Mouse (Mus musculus): Measurements from ENCODE around the gene Itgb1bp2. TPM values are rescaled to one million over a fixed set of nuclear protein-coding genes. Genes with fewer than 3 reads are reported as not detected.
"Not testable (repeated sequence)": the region's sequence is repeated elsewhere in the genome, so short reads cannot be mapped to it uniquely, and the experiment has no call there.

Gene Itgb1bp2
- total and polyA plus RNA-seq, 3 experiments: 1.3 to 1.6 (median 1.4) TPM

DNA sequence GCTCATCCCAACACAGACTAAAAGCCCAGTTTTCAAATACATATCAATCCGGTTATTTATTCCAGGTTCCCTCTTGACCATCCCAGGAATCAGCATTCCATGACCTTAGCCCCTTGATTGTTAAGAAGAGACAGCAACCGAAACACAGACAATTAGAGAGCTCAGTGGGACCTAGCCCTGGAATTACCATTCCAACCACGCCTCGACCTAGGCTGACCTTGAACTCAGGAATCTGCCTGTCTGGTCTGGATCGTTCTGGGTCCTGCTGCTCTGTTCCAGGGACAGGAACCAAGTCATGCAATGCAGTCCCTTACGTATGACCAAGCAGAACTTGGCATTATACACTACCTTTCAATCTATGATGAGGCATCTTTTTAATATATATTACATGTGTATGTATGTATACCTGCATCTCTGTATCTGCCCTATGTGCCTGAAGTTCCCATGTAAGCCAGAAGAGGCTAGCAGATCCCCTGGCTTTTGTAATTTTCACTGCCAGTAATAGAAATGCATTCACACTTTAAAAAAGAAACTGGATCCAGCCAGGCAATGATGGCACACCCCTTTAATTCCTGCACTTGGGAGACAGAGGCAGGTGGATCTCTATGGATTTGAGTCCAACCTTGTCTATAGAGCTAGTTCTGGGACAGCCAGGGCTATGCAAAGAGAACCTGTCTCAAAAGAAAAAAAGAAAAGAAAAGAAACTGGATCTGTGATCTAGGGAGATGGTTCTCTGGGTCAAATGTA is 32.9 kb downstream of the Itgb1bp2 start:
- Histone ChIP-seq H3K36me3 (replicated peaks in 1 of 2; ENCODE audit: control insufficient read depth in 1 of 2, insufficient read depth in 1 of 2, low read length in 1 of 2) (peaks cover 4 to 27% of the 10 kb centered on the region in 2 experiments), H3K4me2 (ENCODE audit: insufficient read depth, low read depth, poor library complexity, severe bottlenecking) (no peak overlapping the region), H3K79me2 (replicated peaks; ENCODE audit: control insufficient read depth, extremely low read depth, insufficient read depth, poor library complexity, severe bottlenecking) (no peaks in the 10 kb centered on the region), H3K4me3 (replicated peaks in 1 of 3; ENCODE audit: low read depth in 2 of 3, low read length in 2 of 3, poor library complexity in 1 of 3) (no peak overlapping the region), H3K9me3 (replicated peaks; ENCODE audit: low read length) (no peaks in the 10 kb centered on the region), H3K4me1 (ENCODE audit: control insufficient read depth in 1 of 2, insufficient read depth in 2 of 2) (no peaks in the 10 kb centered on the region), H3K27me3 (replicated peaks) (no peaks in the 10 kb centered on the region), H3K27ac (ENCODE audit: insufficient read depth, low read depth) (no peak overlapping the region), H3K9ac (ENCODE audit: insufficient read depth, low read depth) (no peak overlapping the region)
- no peak for TF ChIP-seq ETS1 (conservative IDR thresholded peaks at IDR 0.05; ENCODE audit: low read depth, low read length)
- no peak for TF ChIP-seq RAD21 (IDR thresholded peaks at IDR 0.05; ENCODE audit: low read depth, low read length)
- no peak for TF ChIP-seq UBTF (IDR thresholded peaks at IDR 0.05; ENCODE audit: low read depth, low read length)
- TF ChIP-seq MAFK (IDR thresholded peaks at IDR 0.05; ENCODE audit: insufficient replicate concordance, low read length): no peak
- TF ChIP-seq ZMIZ1 (IDR thresholded peaks at IDR 0.05; ENCODE audit: low read depth, low read length): no peak
- TF ChIP-seq BHLHE40 (IDR thresholded peaks at IDR 0.05; ENCODE audit: low read depth, low read length): no peak
- in situ Hi-C loops (cut with MboI; ENCODE audit: low pct_ligation_motif_present, low pct_unique_long_range_greater_than_20kb, low sequenced_read_pairs) (loop anchor here (25.0 kb wide), 1 partner anchor 344 kb away; no protein-coding TSS in a partner anchor), dilution Hi-C loops (cut with MboI; ENCODE audit: extremely low pct_ligation_motif_present, extremely low pct_unique_long_range_greater_than_20kb, low sequenced_read_pairs) (no loop called here)
- DNase-seq (ENCODE audit: extremely low read depth): no peak

DNA sequence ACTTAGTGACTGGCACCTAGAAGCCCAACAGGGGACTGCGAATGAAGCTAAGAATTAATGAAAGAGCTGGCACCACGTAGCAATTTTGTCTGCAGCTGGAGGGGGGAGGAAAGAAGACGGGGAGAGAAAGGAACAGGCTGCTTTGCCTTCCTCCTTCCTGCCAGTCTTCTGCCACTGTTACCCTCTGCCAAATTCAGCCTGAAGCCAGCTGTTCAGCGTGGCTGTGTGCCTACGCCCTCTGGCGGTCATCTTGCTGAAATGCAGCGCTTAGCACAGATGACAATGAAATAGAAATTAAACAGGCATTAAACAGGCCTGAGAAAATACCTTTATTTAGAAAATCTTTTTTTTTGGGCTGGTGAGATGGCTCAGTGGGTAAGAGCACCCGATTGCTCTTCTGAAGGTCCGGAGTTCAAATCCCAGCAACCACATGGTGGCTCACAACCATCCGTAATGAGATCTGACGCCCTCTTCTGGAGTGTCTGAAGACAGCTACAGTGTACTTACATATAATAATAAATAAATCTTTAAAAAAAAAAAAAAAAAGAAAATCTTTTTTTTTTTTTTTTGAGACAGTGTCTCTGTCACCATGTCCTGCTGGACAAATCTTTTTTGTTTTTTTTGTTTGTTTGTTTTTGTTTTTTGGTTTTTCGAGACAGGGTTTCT is 37.7 kb downstream of the Itgb1bp2 start:
- peak; percentile 36 to 70; a peak in 3 of 4 replicates for TF ChIP-seq CTCF (conservative IDR thresholded peaks at IDR 0.05 in 1 of 2, IDR thresholded peaks at IDR 0.05 in 1 of 2; ENCODE audit: low read depth in 2 of 2, low read length in 2 of 2)
- peak; percentile 48 for TF ChIP-seq SMC3 (IDR thresholded peaks at IDR 0.05; ENCODE audit: low read depth, low read length)
- peak; percentile 37 for TF ChIP-seq RAD21 (IDR thresholded peaks at IDR 0.05; ENCODE audit: low read depth, low read length)
- dilution Hi-C loops (cut with MboI; ENCODE audit: extremely low pct_ligation_motif_present, extremely low pct_unique_long_range_greater_than_20kb, low sequenced_read_pairs); H3K4me3 ChIP-seq (replicated peaks in 1 of 3; ENCODE audit: low read depth in 2 of 3, low read length in 2 of 3, poor library complexity in 1 of 3); H3K79me2 ChIP-seq (replicated peaks; ENCODE audit: control insufficient read depth, extremely low read depth, insufficient read depth, poor library complexity, severe bottlenecking); H3K4me1 ChIP-seq (ENCODE audit: control insufficient read depth in 1 of 2, insufficient read depth in 2 of 2); H3K9ac ChIP-seq (ENCODE audit: insufficient read depth, low read depth); H3K27me3 ChIP-seq (replicated peaks); H3K4me2 ChIP-seq (ENCODE audit: insufficient read depth, low read depth, poor library complexity, severe bottlenecking); H3K9me3 ChIP-seq (replicated peaks; ENCODE audit: low read length); H3K36me3 ChIP-seq (replicated peaks in 1 of 2; ENCODE audit: control insufficient read depth in 1 of 2, insufficient read depth in 1 of 2, low read length in 1 of 2); H3K27ac ChIP-seq (ENCODE audit: insufficient read depth, low read depth): not testable (repeated sequence)
- DNase-seq (ENCODE audit: extremely low read depth): peak; percentile 38
- in situ Hi-C loops (cut with MboI; ENCODE audit: low pct_ligation_motif_present, low pct_unique_long_range_greater_than_20kb, low sequenced_read_pairs): loop anchor here (25.0 kb wide), 1 partner anchor 349 kb away; no protein-coding TSS in a partner anchor

Other genes with a start within 250 kb of the Itgb1bp2 start
- gene Snx12, start 226.5 kb upstream of the Itgb1bp2 start, total RNA-seq (2012; rRNA removed): 31.5 and 41.8 TPM in 2 replicates
- 56.7 and 61.5 TPM in 2 replicates for gene Snx12, start 226.5 kb upstream of the Itgb1bp2 start, total RNA-seq (2014; rRNA removed)
- 52.1 and 64.6 TPM in 2 replicates for gene Snx12, start 226.5 kb upstream of the Itgb1bp2 start, polyA plus RNA-seq (2012; ENCODE audit: insufficient read length, low read depth)
- gene Foxo4, start 194.6 kb upstream of the Itgb1bp2 start, total RNA-seq (2012; rRNA removed): 7.9 and 8.2 TPM in 2 replicates
- gene Foxo4, start 194.6 kb upstream of the Itgb1bp2 start, total RNA-seq (2014; rRNA removed): 7.4 and 9.0 TPM in 2 replicates
- gene Foxo4, start 194.6 kb upstream of the Itgb1bp2 start, polyA plus RNA-seq (2012; ENCODE audit: insufficient read length, low read depth): 10.5 and 10.8 TPM in 2 replicates
- 0.25 and 0.64 TPM in 2 replicates for gene Gm614, start 185.1 kb upstream of the Itgb1bp2 start, total RNA-seq (2012; rRNA removed)
- gene Gm614, start 185.1 kb upstream of the Itgb1bp2 start, total RNA-seq (2014; rRNA removed): 1.2 and 1.3 TPM in 2 replicates
- gene Gm614, start 185.1 kb upstream of the Itgb1bp2 start, polyA plus RNA-seq (2012; ENCODE audit: insufficient read length, low read depth): 6.0 and 6.5 TPM in 2 replicates
- gene Il2rg, start 180.8 kb upstream of the Itgb1bp2 start, total RNA-seq (2012; rRNA removed): 64.1 and 82.6 TPM in 2 replicates
- gene Il2rg, start 180.8 kb upstream of the Itgb1bp2 start, total RNA-seq (2014; rRNA removed): 80.3 and 88.0 TPM in 2 replicates
- 261 and 294 TPM in 2 replicates for gene Il2rg, start 180.8 kb upstream of the Itgb1bp2 start, polyA plus RNA-seq (2012; ENCODE audit: insufficient read length, low read depth)
- not detected in 2 replicates for gene Gm20489, start 180.1 kb upstream of the Itgb1bp2 start, total RNA-seq (2012; rRNA removed)
- not detected in 2 replicates for gene Gm20489, start 180.1 kb upstream of the Itgb1bp2 start, total RNA-seq (2014; rRNA removed)
- 0.30 TPM in 1 of 2 replicates, not detected in the other for gene Gm20489, start 180.1 kb upstream of the Itgb1bp2 start, polyA plus RNA-seq (2012; ENCODE audit: insufficient read length, low read depth)
- 35.7 and 40.3 TPM in 2 replicates for gene Med12, start 175.1 kb upstream of the Itgb1bp2 start, total RNA-seq (2012; rRNA removed)
- 15.5 and 15.7 TPM in 2 replicates for gene Med12, start 175.1 kb upstream of the Itgb1bp2 start, total RNA-seq (2014; rRNA removed)
- 45.1 and 66.4 TPM in 2 replicates for gene Med12, start 175.1 kb upstream of the Itgb1bp2 start, polyA plus RNA-seq (2012; ENCODE audit: insufficient read length, low read depth)
- gene Nlgn3, start 149.9 kb upstream of the Itgb1bp2 start, total RNA-seq (2012; rRNA removed): 0.04 TPM in 1 of 2 replicates, not detected in the other
- 0.12 and 0.26 TPM in 2 replicates for gene Nlgn3, start 149.9 kb upstream of the Itgb1bp2 start, total RNA-seq (2014; rRNA removed)
- gene Nlgn3, start 149.9 kb upstream of the Itgb1bp2 start, polyA plus RNA-seq (2012; ENCODE audit: insufficient read length, low read depth): 0.76 and 1.6 TPM in 2 replicates
- gene Gjb1, start 72.7 kb upstream of the Itgb1bp2 start, total RNA-seq (2012; rRNA removed): not detected in 2 replicates
- gene Gjb1, start 72.7 kb upstream of the Itgb1bp2 start, total RNA-seq (2014; rRNA removed): not detected in 2 replicates
- gene Gjb1, start 72.7 kb upstream of the Itgb1bp2 start, polyA plus RNA-seq (2012; ENCODE audit: insufficient read length, low read depth): not detected in 2 replicates
- 18.0 and 18.8 TPM in 2 replicates for gene Zmym3, start 28.2 kb upstream of the Itgb1bp2 start, total RNA-seq (2012; rRNA removed)
- 16.6 and 16.7 TPM in 2 replicates for gene Zmym3, start 28.2 kb upstream of the Itgb1bp2 start, total RNA-seq (2014; rRNA removed)
- gene Zmym3, start 28.2 kb upstream of the Itgb1bp2 start, polyA plus RNA-seq (2012; ENCODE audit: insufficient read length, low read depth): 31.3 TPM in 2 replicates
- 314 and 325 TPM in 2 replicates for gene Nono, start 19.8 kb upstream of the Itgb1bp2 start, total RNA-seq (2012; rRNA removed)
- gene Nono, start 19.8 kb upstream of the Itgb1bp2 start, total RNA-seq (2014; rRNA removed): 388 and 398 TPM in 2 replicates
- gene Nono, start 19.8 kb upstream of the Itgb1bp2 start, polyA plus RNA-seq (2012; ENCODE audit: insufficient read length, low read depth): 535 and 618 TPM in 2 replicates
- 33.3 and 35.7 TPM in 2 replicates for gene Taf1, start 83.6 kb downstream of the Itgb1bp2 start, total RNA-seq (2012; rRNA removed)
- gene Taf1, start 83.6 kb downstream of the Itgb1bp2 start, total RNA-seq (2014; rRNA removed): 33.4 and 33.6 TPM in 2 replicates
- 49.4 and 51.6 TPM in 2 replicates for gene Taf1, start 83.6 kb downstream of the Itgb1bp2 start, polyA plus RNA-seq (2012; ENCODE audit: insufficient read length, low read depth)
- gene Ogt, start 191.0 kb downstream of the Itgb1bp2 start, total RNA-seq (2012; rRNA removed): 49.9 and 55.4 TPM in 2 replicates
- gene Ogt, start 191.0 kb downstream of the Itgb1bp2 start, total RNA-seq (2014; rRNA removed): 62.8 and 70.1 TPM in 2 replicates
- 56.6 and 62.3 TPM in 2 replicates for gene Ogt, start 191.0 kb downstream of the Itgb1bp2 start, polyA plus RNA-seq (2012; ENCODE audit: insufficient read length, low read depth)